Mouse (Mus musculus): ENCODE data around the gene Gm4353.

Gene Gm4353

GRCm38 (mm10) chr7:116040470-116041019 is 43.9 kb downstream of the Gm4353 start:
- DNase-seq (ENCODE audit: low read depth, low spot score), result no peak

GRCm38 (mm10) chr7:116039538-116040466 is 44.6 kb downstream of the Gm4353 start:
- peak; percentile 73 for DNase-seq (ENCODE audit: low read depth, low spot score)

GRCm38 (mm10) chr7:116039196-116039537 is 45.3 kb downstream of the Gm4353 start, which contains the start of gene 1110004F10Rik:
Gene 1110004F10Rik, plus strand, starts transcription at chr7:116039397.
- DNase-seq (ENCODE audit: low read depth, low spot score), result no peak

- DNase-seq (ENCODE audit: low read depth, low spot score), result no peak
Measured at GRCm38 (mm10) chr7:116038511-116038910, 45.9 kb downstream of the Gm4353 start, which contains the start of gene Sox6. Gene Sox6, minus strand, starts transcription at chr7:116038796.

- no peak for DNase-seq (ENCODE audit: low read depth, low spot score)
Measured at GRCm38 (mm10) chr7:116038024-116038423, 46.4 kb downstream of the Gm4353 start.

- DNase-seq (ENCODE audit: low read depth, low spot score), result no peak
Measured at GRCm38 (mm10) chr7:116036591-116037555, 47.6 kb downstream of the Gm4353 start.

- DNase-seq (ENCODE audit: low read depth, low spot score), result no peak
Measured at GRCm38 (mm10) chr7:116035504-116035903, 48.9 kb downstream of the Gm4353 start.

GRCm38 (mm10) chr7:116034282-116034758 is 50.1 kb downstream of the Gm4353 start:
- no peak for DNase-seq (ENCODE audit: low read depth, low spot score)

GRCm38 (mm10) chr7:116033371-116034241 is 50.8 kb downstream of the Gm4353 start:
- no peak for DNase-seq (ENCODE audit: low read depth, low spot score)
